Mouse (Mus musculus): Measurements from ENCODE around the gene Spink2. TPM values are rescaled to one million over a fixed set of nuclear protein-coding genes. Genes with fewer than 3 reads are reported as not detected.

Gene Spink2
- not detected in 2 replicates for polyA plus RNA-seq (2021; fragmentation: Nextera tagmentation)
- long read RNA-seq, experiment 1: 0 reads
- long read RNA-seq, experiment 2: 0 reads

DNA sequence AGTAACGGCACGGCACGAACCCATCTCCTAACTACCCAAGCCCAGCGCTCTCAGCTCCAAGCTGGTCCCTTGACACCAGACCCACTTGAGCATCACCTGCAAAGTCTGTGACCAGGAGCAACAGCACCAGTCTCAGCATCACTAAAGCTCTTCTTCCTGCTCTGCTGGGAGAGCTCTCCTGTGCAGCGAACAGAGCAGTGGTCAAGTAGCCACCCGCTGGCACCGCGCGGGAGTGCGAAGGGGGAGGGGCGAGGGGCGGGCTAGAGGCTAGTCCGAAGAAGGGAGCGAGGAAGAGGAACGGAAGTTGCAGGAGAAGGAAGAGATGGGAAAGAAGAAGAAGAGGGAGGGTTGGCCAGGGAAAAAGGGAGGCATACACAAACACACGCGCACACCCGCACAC lies at the start of gene Spink2:
TSS of gene Spink2 (minus strand) at position 236 of the 400 bp plus-strand sequence.

Other genes starting within 250 kb of the Spink2 start
- 20.3 and 30.9 TPM in 2 replicates for gene Srp72, start 236.8 kb downstream of the Spink2 start, polyA plus RNA-seq (2021; fragmentation: Nextera tagmentation)
- not detected in 2 replicates for gene Arl9, start 207.4 kb downstream of the Spink2 start, polyA plus RNA-seq (2021; fragmentation: Nextera tagmentation)
- gene Thegl, start 195.4 kb downstream of the Spink2 start, polyA plus RNA-seq (2021; fragmentation: Nextera tagmentation): 0.42 and 0.75 TPM in 2 replicates
- 16.7 and 22.3 TPM in 2 replicates for gene Hopx, start 96.3 kb downstream of the Spink2 start, polyA plus RNA-seq (2021; fragmentation: Nextera tagmentation)
- 1.4 and 1.9 TPM in 2 replicates for gene Rest, start 54.0 kb upstream of the Spink2 start, polyA plus RNA-seq (2021; fragmentation: Nextera tagmentation)
- 14.0 and 19.6 TPM in 2 replicates for gene Noa1, start 98.6 kb upstream of the Spink2 start, polyA plus RNA-seq (2021; fragmentation: Nextera tagmentation)
- 20.8 and 26.5 TPM in 2 replicates for gene Polr2b, start 98.7 kb upstream of the Spink2 start, polyA plus RNA-seq (2021; fragmentation: Nextera tagmentation)
- 5.7 and 62.9 TPM in 2 replicates for gene Igfbp7, start 196.6 kb upstream of the Spink2 start, polyA plus RNA-seq (2021; fragmentation: Nextera tagmentation)

Measured in left cerebral cortex, adult 6 months (tissue).